Mouse (Mus musculus): ENCODE results near the gene Kif18b. TPM values are rescaled to one million over a fixed set of nuclear protein-coding genes. Genes with fewer than 3 reads are reported as not detected.

Gene Kif18b
- polyA plus RNA-seq, 1 experiment, result 0.40 TPM

- no peaks in the 10 kb centered on the region for H3K4me1 ChIP-seq (ENCODE audit: control insufficient read depth, insufficient read depth, low read length)
- TF ChIP-seq CTCF (IDR thresholded peaks at IDR 0.05; ENCODE audit: extremely low read depth, insufficient read depth, low read length), result no peak
- no peak for TF ChIP-seq POLR2A (IDR thresholded peaks at IDR 0.05; ENCODE audit: extremely low read depth, insufficient read depth, low read length)
- no peak overlapping the region for H3K4me3 ChIP-seq (ENCODE audit: insufficient read depth, low read length)
- H3K27ac ChIP-seq (ENCODE audit: insufficient read depth, low read length), result no peak overlapping the region
These were observed 16.3 kb upstream of the Kif18b start for GRCm38 (mm10) chr11:102941236-102941635.

- Histone ChIP-seq H3K4me3 (ENCODE audit: insufficient read depth, low read length) (no peak overlapping the region), H3K4me1 (ENCODE audit: control insufficient read depth, insufficient read depth, low read length) (no peaks in the 10 kb centered on the region), H3K27ac (ENCODE audit: insufficient read depth, low read length) (no peak overlapping the region)
- TF ChIP-seq CTCF (IDR thresholded peaks at IDR 0.05; ENCODE audit: extremely low read depth, insufficient read depth, low read length), result no peak
- TF ChIP-seq POLR2A (IDR thresholded peaks at IDR 0.05; ENCODE audit: extremely low read depth, insufficient read depth, low read length), result no peak
These were observed 14.2 kb upstream of the Kif18b start for GRCm38 (mm10) chr11:102939024-102939675.

GRCm38 (mm10) chr11:102937529-102938182 lies 12.7 kb upstream of the Kif18b start:
- Histone ChIP-seq H3K4me3 (ENCODE audit: insufficient read depth, low read length) (no peak overlapping the region), H3K27ac (ENCODE audit: insufficient read depth, low read length) (no peak overlapping the region), H3K4me1 (ENCODE audit: control insufficient read depth, insufficient read depth, low read length) (no peaks in the 10 kb centered on the region)
- TF ChIP-seq CTCF (IDR thresholded peaks at IDR 0.05; ENCODE audit: extremely low read depth, insufficient read depth, low read length) (no peak), POLR2A (IDR thresholded peaks at IDR 0.05; ENCODE audit: extremely low read depth, insufficient read depth, low read length) (no peak)

- no peaks in the 10 kb centered on the region for H3K4me1 ChIP-seq (ENCODE audit: control insufficient read depth, insufficient read depth, low read length)
- TF ChIP-seq POLR2A (IDR thresholded peaks at IDR 0.05; ENCODE audit: extremely low read depth, insufficient read depth, low read length), result no peak
- TF ChIP-seq CTCF (IDR thresholded peaks at IDR 0.05; ENCODE audit: extremely low read depth, insufficient read depth, low read length), result no peak
- no peak overlapping the region for H3K27ac ChIP-seq (ENCODE audit: insufficient read depth, low read length)
- no peak overlapping the region for H3K4me3 ChIP-seq (ENCODE audit: insufficient read depth, low read length)
These were observed 11.3 kb upstream of the Kif18b start for GRCm38 (mm10) chr11:102936272-102936671.

GRCm38 (mm10) chr11:102930672-102931071 lies 5.7 kb upstream of the Kif18b start:
- Histone ChIP-seq H3K27ac (ENCODE audit: insufficient read depth, low read length) (no peak overlapping the region), H3K4me3 (ENCODE audit: insufficient read depth, low read length) (no peak overlapping the region), H3K4me1 (ENCODE audit: control insufficient read depth, insufficient read depth, low read length) (no peaks in the 10 kb centered on the region)
- TF ChIP-seq POLR2A (IDR thresholded peaks at IDR 0.05; ENCODE audit: extremely low read depth, insufficient read depth, low read length), result no peak
- TF ChIP-seq CTCF (IDR thresholded peaks at IDR 0.05; ENCODE audit: extremely low read depth, insufficient read depth, low read length), result no peak

GRCm38 (mm10) chr11:102925351-102925717 lies 410 bp upstream of the Kif18b start:
- TF ChIP-seq POLR2A (IDR thresholded peaks at IDR 0.05; ENCODE audit: extremely low read depth, insufficient read depth, low read length) (no peak), CTCF (IDR thresholded peaks at IDR 0.05; ENCODE audit: extremely low read depth, insufficient read depth, low read length) (peak; percentile 18; the same call in 1 of the 2 replicates)
- H3K4me3 ChIP-seq (ENCODE audit: insufficient read depth, low read length), result peak overlapping the region; percentile 37
- no peak overlapping the region for H3K27ac ChIP-seq (ENCODE audit: insufficient read depth, low read length)
- no peaks in the 10 kb centered on the region for H3K4me1 ChIP-seq (ENCODE audit: control insufficient read depth, insufficient read depth, low read length)

- H3K4me1 ChIP-seq (ENCODE audit: control insufficient read depth, insufficient read depth, low read length), result no peaks in the 10 kb centered on the region
- TF ChIP-seq CTCF (IDR thresholded peaks at IDR 0.05; ENCODE audit: extremely low read depth, insufficient read depth, low read length), result no peak
- TF ChIP-seq POLR2A (IDR thresholded peaks at IDR 0.05; ENCODE audit: extremely low read depth, insufficient read depth, low read length), result no peak
- H3K4me3 ChIP-seq (ENCODE audit: insufficient read depth, low read length), result no peak overlapping the region
- no peak overlapping the region for H3K27ac ChIP-seq (ENCODE audit: insufficient read depth, low read length)
These were observed 3.4 kb downstream of the Kif18b start for GRCm38 (mm10) chr11:102921491-102921890.

- Histone ChIP-seq H3K4me1 (ENCODE audit: control insufficient read depth, insufficient read depth, low read length) (no peaks in the 10 kb centered on the region), H3K4me3 (ENCODE audit: insufficient read depth, low read length) (no peak overlapping the region), H3K27ac (ENCODE audit: insufficient read depth, low read length) (no peak overlapping the region)
- no peak for TF ChIP-seq CTCF (IDR thresholded peaks at IDR 0.05; ENCODE audit: extremely low read depth, insufficient read depth, low read length)
- TF ChIP-seq POLR2A (IDR thresholded peaks at IDR 0.05; ENCODE audit: extremely low read depth, insufficient read depth, low read length), result no peak
These were observed 6.8 kb downstream of the Kif18b start for GRCm38 (mm10) chr11:102918077-102918476.

GRCm38 (mm10) chr11:102915380-102915779 lies 9.5 kb downstream of the Kif18b start:
- Histone ChIP-seq H3K27ac (ENCODE audit: insufficient read depth, low read length) (no peak overlapping the region), H3K4me1 (ENCODE audit: control insufficient read depth, insufficient read depth, low read length) (no peaks in the 10 kb centered on the region), H3K4me3 (ENCODE audit: insufficient read depth, low read length) (no peak overlapping the region)
- TF ChIP-seq POLR2A (IDR thresholded peaks at IDR 0.05; ENCODE audit: extremely low read depth, insufficient read depth, low read length) (no peak), CTCF (IDR thresholded peaks at IDR 0.05; ENCODE audit: extremely low read depth, insufficient read depth, low read length) (no peak)

- no peak overlapping the region for H3K4me3 ChIP-seq (ENCODE audit: insufficient read depth, low read length)
- TF ChIP-seq POLR2A (IDR thresholded peaks at IDR 0.05; ENCODE audit: extremely low read depth, insufficient read depth, low read length) (no peak), CTCF (IDR thresholded peaks at IDR 0.05; ENCODE audit: extremely low read depth, insufficient read depth, low read length) (no peak)
- H3K4me1 ChIP-seq (ENCODE audit: control insufficient read depth, insufficient read depth, low read length), result no peaks in the 10 kb centered on the region
- no peak overlapping the region for H3K27ac ChIP-seq (ENCODE audit: insufficient read depth, low read length)
These were observed 13.5 kb downstream of the Kif18b start for GRCm38 (mm10) chr11:102911376-102911775.

All from cortical plate, adult 2 months (tissue).